Mouse (Mus musculus) CD4-positive, CD25-positive, alpha-beta regulatory T cell (primary cell): ENCODE measurements around the gene Smok2b. TPM values are rescaled to one million over a fixed set of nuclear protein-coding genes. Genes with fewer than 3 reads are reported as not detected.

Experiments used
- polyA plus RNA-seq: library from polyadenylated mRNA; unstranded; fragments of 100-300 nt; shearing (Covaris generic); gene quantifications from one replicate; pipeline ENCODE4 v1.2.1, GENCODE M21; 2017

The Smok2b gene
- polyA plus RNA-seq: 0.24 TPM

GRCm38 (mm10) chr17:13229957-13230356 is at the start of gene Smok2b:
Gene Smok2b (plus strand): TSS chr17:13230257.

GRCm38 (mm10) chr17:13220888-13221287 is 9.2 kb upstream of the Smok2b start, which contains the start of gene Smok2a:
Gene Smok2a (plus strand): TSS chr17:13221188.

Other genes with a start within 250 kb of the Smok2b start
- gene Wtap, start 236.1 kb upstream of the Smok2b start, polyA plus RNA-seq: 76.6 TPM
- gene Sod2, start 223.4 kb upstream of the Smok2b start, polyA plus RNA-seq: 106 TPM
- not detected for gene Gpr31b, start 178.0 kb upstream of the Smok2b start, polyA plus RNA-seq
- gene Tcp10b, start 169.2 kb upstream of the Smok2b start, polyA plus RNA-seq: not detected
- not detected for gene Unc93a, start 98.4 kb upstream of the Smok2b start, polyA plus RNA-seq
- gene Smok2a, start 9.1 kb upstream of the Smok2b start, polyA plus RNA-seq: not detected
- 0.11 TPM for gene Tcp10c, start 124.3 kb downstream of the Smok2b start, polyA plus RNA-seq